Mouse (Mus musculus) testis, adult 2 months (tissue): Measurements from ENCODE around the gene Ksr1. TPM values are rescaled to one million over a fixed set of nuclear protein-coding genes. Genes with fewer than 3 reads are reported as not detected.

Experiments
- H3K27ac ChIP-seq: fragments of 200-500 bp; 2 replicates; pipeline ENCODE4 v1.5.1; 2012; ENCODE audit warnings: low read depth, low read length; ENCODE audit not compliant: control insufficient read depth, insufficient read depth
- H3K27me3 ChIP-seq: fragments of 200-500 bp; 2 replicates; pipeline ENCODE4 v1.6.1; 2012; ENCODE audit warnings: mild to moderate bottlenecking, low read length, moderate library complexity; ENCODE audit not compliant: control insufficient read depth, insufficient read depth
- H3K36me3 ChIP-seq: fragments of 200-500 bp; 2 replicates; pipeline ENCODE4 v1.6.1; 2012; ENCODE audit warnings: mild to moderate bottlenecking, low read length; ENCODE audit not compliant: control insufficient read depth, insufficient read depth
- H3K4me1 ChIP-seq: fragments of 200-500 bp; 2 replicates; pipeline ENCODE4 v1.6.1; 2012; ENCODE audit warnings: low read length; ENCODE audit not compliant: control insufficient read depth, insufficient read depth
- H3K4me3 ChIP-seq: fragments of 200-500 bp; 2 replicates; pipeline ENCODE4 v1.5.1; 2012; ENCODE audit warnings: low read depth, mild to moderate bottlenecking, low read length, moderate library complexity, mixed read lengths; ENCODE audit not compliant: control insufficient read depth
- CTCF ChIP-seq: fragments of 200-500 bp; IDR thresholded peaks from 2 replicates; pipeline ENCODE4 v1.5.1; 2012; ENCODE audit warnings: low read depth, mild to moderate bottlenecking, inconsistent platforms, low read length, moderate library complexity; ENCODE audit not compliant: control insufficient read depth, insufficient read depth, insufficient replicate concordance
- POLR2A ChIP-seq: fragments of 200-500 bp; IDR thresholded peaks from 2 replicates; pipeline ENCODE4 v1.6.1; 2012; ENCODE audit warnings: low read depth, mild to moderate bottlenecking, inconsistent platforms, low read length, moderate library complexity; ENCODE audit not compliant: control insufficient read depth
- polyA plus RNA-seq: library from polyadenylated mRNA; depleted of rRNA; stranded (reverse); fragments of >200 nt; gene quantifications from 2 replicates; pipeline ENCODE4 v1.2.3, GENCODE M21; 2012

Ksr1 gene
- polyA plus RNA-seq, 1 experiment: 6.7 TPM

DNA sequence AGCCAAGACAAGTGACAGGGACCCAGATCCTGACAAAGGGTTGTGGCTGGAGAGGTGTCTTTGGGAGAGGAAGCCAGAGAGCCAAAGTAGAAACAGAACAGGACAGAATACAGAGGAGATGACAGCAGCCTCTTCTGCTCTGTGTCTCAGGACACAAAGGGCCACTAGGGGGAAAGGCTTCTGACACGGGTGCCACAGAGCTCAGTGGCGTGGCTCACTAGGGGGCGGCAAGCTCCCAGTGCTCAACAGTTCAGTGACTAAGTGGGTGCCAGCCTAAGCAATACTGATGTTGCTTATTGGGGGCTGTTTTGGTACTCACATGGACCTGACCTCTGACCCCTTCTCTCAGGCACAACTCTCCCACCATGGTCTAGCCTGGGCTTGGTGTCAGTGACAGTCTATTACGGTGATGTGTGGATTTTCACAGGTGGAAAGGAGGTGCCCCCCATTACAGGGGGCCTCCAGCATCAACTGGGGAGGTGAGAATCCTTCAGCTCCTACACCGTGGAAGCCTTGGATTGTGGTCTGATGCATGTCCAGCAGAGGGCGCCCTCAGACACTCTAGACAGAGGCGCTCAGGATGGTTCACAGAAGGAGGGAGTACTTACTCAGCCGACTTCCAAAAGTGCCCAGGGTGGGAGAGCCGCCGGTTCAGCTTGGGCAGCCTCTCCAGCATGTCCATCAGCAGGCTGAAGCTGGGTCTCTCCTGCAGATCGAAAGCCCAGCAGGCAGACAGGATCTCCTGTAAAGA lies 127.1 kb downstream of the Ksr1 start:
- no peaks in the 10 kb centered on the region for H3K36me3 ChIP-seq
- H3K4me3 ChIP-seq: no peak overlapping the region
- H3K27ac ChIP-seq: no peak overlapping the region
- H3K4me1 ChIP-seq: peaks cover 4% of the 10 kb centered on the region; the same call in 1 of the 2 replicates
- peak; percentile 77 for TF ChIP-seq CTCF
- TF ChIP-seq POLR2A: no peak
- no peaks in the 10 kb centered on the region for H3K27me3 ChIP-seq

GRCm38 (mm10) chr11:79017161-79017606 lies 129.0 kb downstream of the Ksr1 start:
- Histone ChIP-seq H3K36me3 (no peaks in the 10 kb centered on the region), H3K27ac (no peak overlapping the region), H3K4me3 (no peak overlapping the region), H3K4me1 (peaks cover 4% of the 10 kb centered on the region; the same call in 1 of the 2 replicates), H3K27me3 (no peaks in the 10 kb centered on the region)
- TF ChIP-seq CTCF: no peak

GRCm38 (mm10) chr11:79016236-79016635 lies 130.0 kb downstream of the Ksr1 start:
- peak overlapping the region; percentile 73 for H3K4me3 ChIP-seq

DNA sequence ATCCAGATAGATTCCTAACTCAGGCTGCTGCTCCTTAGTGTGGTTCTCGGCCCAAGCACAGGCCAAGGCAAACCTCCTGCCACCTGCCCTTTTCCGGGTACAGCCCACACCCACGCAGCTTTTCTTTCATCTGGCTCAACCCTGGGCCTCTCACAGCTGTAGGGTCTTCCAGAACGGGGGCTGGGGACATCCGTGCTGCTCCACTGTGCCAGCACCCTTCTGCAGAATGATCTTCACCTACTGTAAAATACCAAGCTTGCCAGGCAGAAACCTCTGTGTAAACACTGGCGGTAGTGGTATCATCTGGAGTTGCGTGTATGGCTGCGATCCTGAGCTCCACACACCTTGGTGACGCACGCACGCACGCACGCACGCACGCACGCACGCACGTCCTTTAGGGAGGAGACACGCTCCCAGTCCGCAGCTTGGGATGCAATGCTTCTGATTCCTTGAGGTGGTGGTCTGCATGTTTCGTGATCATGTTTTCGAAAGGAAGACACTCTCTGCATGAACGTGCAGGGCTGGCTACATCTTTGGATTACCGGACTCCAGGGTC lies 130.5 kb downstream of the Ksr1 start:
- Histone ChIP-seq H3K36me3 (no peaks in the 10 kb centered on the region), H3K4me1 (peaks cover 4% of the 10 kb centered on the region; the same call in 1 of the 2 replicates), H3K27me3 (no peaks in the 10 kb centered on the region), H3K4me3 (peak overlapping the region; percentile 73), H3K27ac (no peak overlapping the region)
- TF ChIP-seq CTCF (no peak), POLR2A (no peak)

More at GRCm38 (mm10) chr11:79016236-79016635, 130.0 kb downstream of the Ksr1 start:
- no peaks in the 10 kb centered on the region for H3K36me3 ChIP-seq
- TF ChIP-seq CTCF: no peak
- no peak for TF ChIP-seq POLR2A
- no peak overlapping the region for H3K27ac ChIP-seq
- H3K4me1 ChIP-seq: peaks cover 4% of the 10 kb centered on the region; the same call in 1 of the 2 replicates
- H3K27me3 ChIP-seq: no peaks in the 10 kb centered on the region

DNA sequence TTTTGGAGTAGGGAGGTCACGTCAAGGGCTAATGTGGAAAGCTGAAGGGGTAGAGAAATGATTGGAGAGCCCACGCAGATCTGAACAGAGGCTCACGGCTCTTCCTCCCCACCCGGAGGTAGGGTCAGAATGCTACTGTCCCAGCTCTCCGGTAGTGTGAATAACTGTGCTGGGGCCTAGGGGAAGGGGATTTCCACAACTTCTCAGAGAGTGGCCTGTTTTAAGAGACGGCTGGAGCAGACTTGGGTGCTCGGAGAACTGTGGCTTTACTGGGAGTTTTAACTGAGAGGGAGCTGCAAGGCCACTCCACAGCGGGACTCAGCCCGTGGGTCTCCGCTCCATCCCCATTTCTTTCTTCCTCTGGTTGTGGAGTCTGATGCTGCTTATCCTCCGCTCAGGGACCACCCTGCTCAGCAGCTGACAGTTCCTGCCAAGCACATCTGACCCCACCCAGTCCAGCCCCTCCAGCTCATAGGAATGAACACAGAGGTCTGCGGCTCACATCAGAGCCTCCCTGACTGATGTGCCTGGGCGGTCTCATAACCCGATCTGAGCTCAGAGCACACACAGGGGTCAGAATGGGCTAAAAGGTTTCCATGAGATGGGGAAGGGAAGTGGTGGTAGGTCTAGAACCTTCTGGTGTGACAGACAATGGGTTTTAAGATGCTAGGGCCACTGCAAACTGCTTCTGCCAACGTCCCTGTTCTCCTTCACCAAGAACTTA lies 131.4 kb downstream of the Ksr1 start:
- TF ChIP-seq CTCF: no peak
- no peak for TF ChIP-seq POLR2A
- Histone ChIP-seq H3K4me1 (peaks cover 4% of the 10 kb centered on the region; the same call in 1 of the 2 replicates), H3K27me3 (no peaks in the 10 kb centered on the region), H3K4me3 (no peak overlapping the region), H3K27ac (no peak overlapping the region), H3K36me3 (no peaks in the 10 kb centered on the region)

DNA sequence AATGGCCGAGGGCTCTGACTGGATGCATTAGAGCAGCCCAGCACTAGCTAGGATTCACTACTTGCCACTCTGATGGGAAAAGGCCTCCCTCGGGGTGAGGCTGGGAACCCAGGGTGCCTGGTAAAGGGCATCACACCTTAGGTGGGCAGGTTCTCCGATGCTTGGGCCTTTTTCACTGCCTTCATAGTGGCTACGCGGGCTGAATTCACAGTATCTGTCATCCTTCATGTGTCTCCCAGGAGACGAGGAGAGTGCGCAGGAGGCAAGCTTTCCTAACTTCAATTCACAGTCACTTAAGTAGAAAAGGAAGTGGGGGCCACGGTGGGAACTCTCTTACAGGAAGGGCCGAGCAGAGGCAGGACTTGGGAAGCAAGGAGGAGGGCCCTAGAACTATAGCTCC lies 132.4 kb downstream of the Ksr1 start:
- no peak overlapping the region for H3K4me3 ChIP-seq
- H3K27ac ChIP-seq: no peak overlapping the region
- no peaks in the 10 kb centered on the region for H3K27me3 ChIP-seq
- peaks cover 4% of the 10 kb centered on the region; the same call in 1 of the 2 replicates for H3K4me1 ChIP-seq
- H3K36me3 ChIP-seq: no peaks in the 10 kb centered on the region
- no peak for TF ChIP-seq POLR2A
- no peak for TF ChIP-seq CTCF

DNA sequence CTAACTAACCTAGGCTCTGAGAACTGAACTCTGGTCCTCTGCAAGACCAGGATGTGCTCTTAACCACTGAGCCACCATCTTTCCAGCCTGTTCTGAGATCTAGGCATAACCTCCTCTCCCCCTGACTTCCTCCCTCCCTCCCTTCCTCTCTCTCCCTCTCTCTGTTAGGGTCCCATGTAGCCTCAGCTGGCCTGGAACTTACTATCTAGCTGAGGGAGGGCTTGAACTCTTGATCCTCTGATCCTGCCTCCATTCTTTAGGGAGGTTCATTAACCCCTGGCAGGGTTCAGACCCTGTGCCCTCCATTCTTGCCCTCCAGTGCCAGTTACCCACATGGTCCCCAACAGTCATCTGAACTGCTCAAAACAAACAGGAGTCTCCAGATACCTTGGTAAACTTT lies 133.2 kb downstream of the Ksr1 start:
- no peak for TF ChIP-seq POLR2A
- TF ChIP-seq CTCF: no peak
- H3K4me3 ChIP-seq: no peak overlapping the region
- H3K27ac ChIP-seq: no peak overlapping the region
- H3K4me1 ChIP-seq: peaks cover 4% of the 10 kb centered on the region; the same call in 1 of the 2 replicates
- no peaks in the 10 kb centered on the region for H3K36me3 ChIP-seq
- H3K27me3 ChIP-seq: no peaks in the 10 kb centered on the region
